Mouse (Mus musculus) fibroblast of lung, adult 2 months (primary cell): ENCODE measurements around the gene Tcte1.
A peak's percentile ranks its signal among the peaks of the same experiment; 100 is the strongest.

ENCODE experiments used
- DNase-seq: peaks from one replicate; pipeline ENCODE4 v3.0.0-alpha.2; 2011; ENCODE audit warnings: low read depth

Tcte1 gene

DNA sequence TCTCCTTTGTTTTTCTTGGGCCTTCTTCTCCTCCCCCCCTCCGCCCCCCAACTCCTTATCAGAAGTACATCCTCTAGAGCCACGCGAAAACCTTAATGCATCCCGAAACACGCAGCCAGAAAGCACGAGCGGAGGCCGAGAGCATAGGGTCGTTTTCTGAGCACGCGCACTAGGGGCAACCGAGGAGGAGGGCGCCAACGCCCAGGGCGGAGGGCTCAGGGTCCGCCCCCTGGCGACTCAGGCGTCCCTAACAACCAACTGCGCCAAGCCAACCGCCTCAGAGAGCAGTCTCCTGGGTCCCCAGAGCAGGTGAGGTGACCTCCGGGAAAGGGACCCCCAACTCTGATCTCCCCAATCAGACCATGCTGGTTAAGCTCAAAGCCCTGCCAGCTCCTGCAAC is at the start of gene Tcte1:
Gene Tcte1, plus strand, starts transcription at position 172 of the 400 bp plus-strand sequence.
- DNase-seq, result no peak

DNA sequence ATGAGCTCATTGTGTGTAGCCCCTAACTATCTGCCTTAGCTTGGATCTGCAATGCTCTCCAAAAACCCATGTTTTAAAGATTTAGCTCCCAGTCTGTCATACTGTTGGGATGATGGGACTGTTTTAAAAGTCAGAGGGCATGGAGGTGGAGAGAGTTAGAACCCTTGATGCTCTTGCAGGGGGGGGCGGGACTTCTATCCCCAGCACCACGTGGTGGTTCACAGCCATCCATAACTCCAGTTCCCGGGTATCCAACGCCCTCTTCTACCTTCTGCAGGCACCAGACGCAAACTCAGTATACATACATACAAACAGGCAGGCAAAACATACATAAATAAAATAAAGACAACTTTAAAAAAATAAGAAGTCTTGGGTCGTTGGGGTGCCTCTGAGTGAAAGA is 49.6 kb upstream of the Tcte1 start:
- DNase-seq, result no peak

DNA sequence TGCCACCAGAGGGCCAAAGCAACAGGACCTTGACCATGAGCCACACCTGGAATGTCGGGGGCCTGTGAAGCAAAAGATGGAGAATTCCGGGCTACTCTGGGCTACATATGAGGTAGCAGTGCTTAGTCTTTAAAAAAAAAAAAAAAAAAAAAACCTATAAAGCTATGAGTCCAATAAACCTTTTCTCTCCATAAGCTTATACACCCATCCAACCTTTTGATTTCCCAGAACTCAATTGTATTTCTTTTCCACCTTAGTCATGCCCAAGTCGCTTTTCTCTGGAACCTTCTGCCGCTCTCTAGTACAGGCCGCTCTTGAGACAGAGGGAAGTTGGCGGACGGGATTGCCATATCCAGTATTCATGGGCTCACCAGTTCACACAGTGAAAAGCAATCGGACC is 49.1 kb upstream of the Tcte1 start:
- DNase-seq, result no peak

DNA sequence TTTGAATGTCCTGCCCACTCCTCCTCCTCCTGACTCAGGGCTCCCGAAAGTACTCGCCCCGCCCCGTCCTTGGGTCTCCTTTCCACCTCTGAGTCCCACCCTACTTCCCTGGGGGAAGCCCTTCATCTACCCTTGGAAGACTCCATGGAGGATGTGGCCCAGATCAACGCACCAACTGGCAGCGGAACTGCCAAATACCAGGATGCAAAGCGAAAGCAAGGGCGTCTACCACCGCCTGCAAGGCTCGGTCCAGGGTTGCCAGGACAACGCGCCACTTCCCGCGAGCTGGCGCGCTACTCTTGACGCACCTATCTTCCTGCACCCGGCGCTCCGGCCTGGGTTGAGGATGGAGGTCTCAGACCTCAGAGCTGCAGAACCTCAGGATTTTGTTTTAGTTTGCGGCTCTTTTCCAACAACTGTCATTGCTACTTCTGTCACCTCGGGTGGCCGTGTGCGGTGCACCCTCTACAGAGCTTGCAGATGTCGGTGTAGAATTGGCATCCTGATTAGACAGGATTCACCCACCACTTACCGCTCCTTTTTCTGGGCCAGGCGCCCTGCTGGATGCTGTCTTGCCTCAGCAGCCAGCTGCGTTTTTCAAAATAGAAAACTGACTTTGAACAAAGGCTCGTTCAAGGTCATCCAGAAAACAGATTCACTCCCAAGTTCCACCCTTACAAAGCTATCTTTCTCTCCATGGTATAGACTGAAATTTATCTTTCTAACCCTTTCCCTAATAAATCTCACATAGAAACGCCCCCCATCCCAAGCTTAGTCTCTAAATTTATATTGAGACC is 48.4 kb upstream of the Tcte1 start, which contains the start of gene Spats1:
Gene Spats1, minus strand, starts transcription at position 747 of the 797 bp plus-strand sequence.
- DNase-seq, result peak; percentile 31

DNA sequence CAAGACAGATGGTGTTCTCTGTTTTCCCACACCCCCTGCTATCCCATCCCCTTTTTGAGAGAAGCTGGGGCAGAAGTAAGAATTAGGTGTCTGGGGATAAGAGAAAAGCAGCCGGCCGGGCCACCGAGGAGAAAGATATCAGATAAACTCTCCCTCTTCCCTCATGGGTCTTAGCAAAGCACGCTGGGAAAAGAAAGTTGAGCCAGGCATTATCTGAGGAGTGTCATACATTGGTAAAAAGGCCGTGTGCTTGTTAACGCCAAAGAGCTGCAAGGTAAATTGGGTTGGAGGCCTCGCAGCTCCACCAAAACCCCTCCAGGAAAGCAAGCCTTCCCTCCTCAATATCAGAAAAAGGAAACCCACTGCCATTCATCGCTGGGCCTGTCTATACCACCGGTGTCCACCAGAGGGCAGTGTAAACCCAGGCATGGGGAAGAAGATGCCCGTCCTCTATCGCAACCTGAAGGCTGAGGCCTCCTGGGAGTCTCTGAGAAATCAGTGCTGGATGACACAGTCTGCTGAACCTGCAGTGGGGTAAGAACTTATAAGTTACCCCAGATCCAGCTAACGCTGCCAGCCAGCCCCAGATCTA is 44.9 kb upstream of the Tcte1 start:
- DNase-seq, result no peak

- DNase-seq, result no peak
Measured at GRCm38 (mm10) chr17:45480429-45480828, 42.8 kb upstream of the Tcte1 start.

GRCm38 (mm10) chr17:45485581-45485980 is 37.7 kb upstream of the Tcte1 start:
- DNase-seq, result no peak

GRCm38 (mm10) chr17:45487216-45487615 is 36.0 kb upstream of the Tcte1 start:
- no peak for DNase-seq

DNA sequence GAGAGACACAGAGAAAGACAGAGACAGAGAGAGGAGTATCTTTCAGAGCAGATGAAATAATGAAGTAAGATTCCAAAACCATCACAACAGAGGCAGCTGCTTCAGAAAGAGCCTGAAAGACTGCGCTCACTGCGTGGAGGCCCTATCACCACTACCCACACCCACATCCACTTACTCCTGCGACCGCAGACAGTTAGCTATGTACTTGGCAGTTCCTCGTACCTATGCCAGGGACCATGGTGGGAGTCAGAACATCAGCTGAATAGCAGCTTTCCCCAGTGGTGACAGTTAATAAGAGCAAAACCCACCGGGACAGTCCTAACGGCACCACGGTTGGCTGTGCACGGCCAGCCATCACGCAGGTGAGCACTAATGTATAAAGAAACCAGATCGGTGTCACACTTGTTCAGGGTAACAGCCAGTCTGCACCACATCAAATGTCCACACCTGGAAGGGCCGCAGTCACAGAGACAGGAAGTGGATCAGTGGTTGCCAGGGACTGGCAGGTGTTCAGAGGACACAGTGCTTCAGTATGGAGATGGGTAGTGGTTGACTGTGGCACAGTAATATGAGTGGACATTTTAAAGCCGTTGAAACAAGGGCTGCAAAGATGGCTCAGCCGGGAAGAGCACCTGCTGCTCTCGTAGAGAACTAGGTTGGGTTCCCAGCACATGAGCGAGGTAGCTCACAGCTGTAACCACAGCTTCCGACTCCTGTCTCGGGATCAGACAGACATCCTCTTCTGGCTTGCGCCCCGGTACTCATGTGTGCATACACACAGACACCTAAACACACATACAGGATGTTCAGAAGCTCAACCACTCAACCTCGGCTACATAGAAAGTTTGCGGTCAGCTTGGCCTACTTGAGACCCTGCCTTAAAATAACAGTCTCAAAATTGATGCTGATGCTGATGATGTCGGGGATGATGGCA is 34.6 kb upstream of the Tcte1 start:
- DNase-seq, result no peak

DNA sequence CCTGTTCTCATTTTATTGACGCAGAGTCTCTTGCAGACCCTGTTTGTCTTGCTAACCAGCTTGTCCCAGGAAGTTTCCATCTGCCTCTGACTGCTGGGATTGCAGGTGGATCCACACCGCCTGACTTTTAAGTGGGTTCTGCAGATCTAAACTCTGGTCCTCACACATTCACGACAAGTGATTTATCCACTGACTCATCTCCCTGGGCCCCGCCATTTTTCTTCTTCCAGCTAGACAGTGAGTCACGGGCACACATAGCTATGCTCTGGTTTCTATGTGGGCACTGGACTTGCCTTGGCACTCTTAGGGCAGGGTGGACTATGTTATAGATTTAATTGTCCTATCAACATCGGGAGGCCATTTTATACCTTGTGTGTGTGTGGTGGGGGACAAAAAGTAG is 33.5 kb upstream of the Tcte1 start:
- DNase-seq, result no peak

GRCm38 (mm10) chr17:45490532-45491154 is 32.6 kb upstream of the Tcte1 start:
- no peak for DNase-seq

DNA sequence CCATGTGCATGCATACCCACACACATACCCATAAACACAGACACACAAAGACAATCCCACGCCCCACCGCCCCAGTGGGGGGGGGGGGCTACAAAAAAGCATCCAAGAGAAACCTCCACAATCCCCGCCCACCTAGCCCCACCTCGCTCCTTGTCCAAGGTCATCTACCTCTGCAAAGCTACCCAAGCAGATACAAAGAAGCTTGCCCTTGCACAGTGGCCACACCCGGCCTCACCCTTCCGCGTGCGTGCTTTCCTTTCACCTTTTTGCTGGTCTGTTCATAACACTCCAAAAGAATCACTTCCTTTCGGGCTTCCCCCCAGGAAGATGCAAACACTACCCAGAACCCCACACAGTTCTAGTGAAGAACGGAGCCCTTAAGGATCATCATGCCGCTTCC is 27.8 kb upstream of the Tcte1 start:
- DNase-seq, result no peak

DNA sequence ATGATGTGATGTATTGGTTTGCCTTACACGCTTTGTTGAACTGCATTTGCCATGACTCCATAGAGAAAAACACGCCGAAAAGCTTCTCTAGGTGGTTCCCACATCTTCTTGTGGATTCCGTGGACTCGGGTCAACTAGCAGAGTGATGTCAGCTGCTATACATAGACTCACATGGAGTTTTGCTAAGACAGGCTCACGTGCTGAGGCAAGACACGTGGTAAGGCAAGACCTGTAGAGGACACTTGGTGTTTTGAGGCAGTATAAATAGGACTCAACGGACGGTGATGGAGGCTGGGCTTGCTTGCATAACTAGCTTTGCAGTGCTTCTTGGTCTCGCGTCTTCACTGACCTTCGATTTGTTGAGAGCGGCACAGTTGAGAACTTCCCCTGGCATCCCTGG is 24.8 kb upstream of the Tcte1 start:
- DNase-seq, result no peak

GRCm38 (mm10) chr17:45499516-45499915 is 23.7 kb upstream of the Tcte1 start:
- DNase-seq, result no peak

DNA sequence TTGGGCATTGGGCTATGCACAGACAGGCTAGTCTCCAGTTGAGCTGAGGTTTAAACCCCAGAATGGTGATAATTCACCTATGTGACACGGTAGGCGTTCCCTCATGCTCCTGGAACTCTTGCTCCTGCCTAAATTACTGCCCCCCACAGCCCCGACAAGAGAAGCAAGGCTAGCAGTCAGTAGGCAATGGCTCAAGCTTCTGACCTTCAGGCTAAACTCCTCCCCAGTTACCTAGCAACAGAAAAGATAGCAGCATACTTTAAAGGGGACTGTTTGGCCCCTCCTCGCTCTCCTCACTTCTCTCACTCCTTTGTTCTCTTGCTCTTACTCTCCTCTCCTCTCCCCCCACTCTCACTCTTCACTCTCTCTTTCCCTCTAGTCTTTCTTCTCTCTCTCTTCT is 22.3 kb upstream of the Tcte1 start:
- DNase-seq, result no peak

GRCm38 (mm10) chr17:45502324-45502723 is 20.9 kb upstream of the Tcte1 start:
- no peak for DNase-seq

- DNase-seq, result no peak
Measured at GRCm38 (mm10) chr17:45503301-45503973, 19.8 kb upstream of the Tcte1 start.

DNA sequence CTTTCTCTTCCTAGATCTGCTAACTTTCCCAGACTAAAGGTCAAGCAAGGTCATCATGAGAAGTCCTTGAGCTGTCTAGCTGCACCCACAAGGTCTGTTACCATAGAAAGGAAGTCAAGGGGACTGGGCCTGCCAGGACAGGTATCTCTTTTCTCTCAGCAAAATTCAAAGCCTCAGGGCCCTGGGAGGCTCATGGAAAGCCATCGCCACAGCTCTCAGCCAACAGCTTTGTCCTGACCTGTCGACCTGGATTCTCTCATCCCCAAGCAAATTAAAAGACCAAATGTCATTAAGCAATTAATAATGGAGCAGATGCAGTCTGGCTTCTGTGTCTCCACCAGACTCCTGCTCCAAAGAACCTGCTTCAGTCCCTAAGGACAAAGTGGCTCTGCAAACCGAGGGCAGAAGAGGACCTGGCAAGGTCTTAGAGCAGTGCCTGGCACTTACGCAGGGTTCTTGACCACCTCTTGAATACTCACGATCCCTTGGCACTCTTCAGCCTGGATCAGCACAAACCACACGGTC is 17.2 kb upstream of the Tcte1 start:
- DNase-seq, result no peak

- peak; percentile 82 for DNase-seq
Measured at GRCm38 (mm10) chr17:45506700-45507189, 16.5 kb upstream of the Tcte1 start, which contains the start of gene Aars2. TSS of gene Aars2 (plus strand) at chr17:45506841.

DNA sequence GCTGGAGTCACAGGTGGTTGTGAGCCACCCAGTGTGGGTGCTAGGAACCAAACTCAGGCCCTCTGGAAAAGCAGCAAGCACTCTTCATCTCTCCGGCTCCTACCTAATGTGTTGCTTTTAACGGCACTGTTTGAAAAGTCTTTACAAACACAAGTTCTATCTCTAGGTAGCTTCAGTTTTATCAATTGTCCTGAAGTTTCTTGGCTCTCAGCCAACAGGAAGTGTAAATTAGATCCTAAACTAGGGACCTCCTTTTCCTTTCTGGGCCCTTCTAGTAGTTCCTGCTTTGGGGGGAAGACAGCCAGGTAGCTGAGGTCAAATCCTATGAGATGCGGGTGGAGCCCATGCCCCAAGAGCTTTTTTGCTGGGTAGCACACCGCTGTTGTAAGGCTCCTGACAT is 12.4 kb upstream of the Tcte1 start:
- DNase-seq, result no peak

DNA sequence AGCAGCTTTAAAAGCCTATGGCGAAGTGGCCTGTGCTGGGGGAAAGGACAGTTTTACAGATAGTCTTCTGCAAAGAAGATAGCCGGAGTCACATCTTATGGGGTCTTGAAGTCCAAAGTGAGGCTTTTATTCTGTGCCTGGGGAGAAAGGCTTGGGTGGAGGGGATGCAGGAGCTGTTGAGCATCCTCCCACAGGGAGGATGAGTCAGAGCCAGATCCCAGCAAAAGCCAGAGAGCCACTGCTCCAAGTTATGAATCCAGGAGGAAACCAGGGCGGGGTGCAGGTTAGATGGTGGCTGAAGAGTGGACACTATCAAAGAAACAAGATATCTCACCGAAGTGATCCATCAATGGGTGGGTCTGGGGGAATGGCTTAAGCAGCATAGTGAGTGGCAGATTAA is 11.5 kb upstream of the Tcte1 start:
- DNase-seq, result no peak
